Mouse (Mus musculus) cortical plate, adult 2 months (tissue): Measurements from ENCODE around the gene Vrk1. TPM values are rescaled to one million over a fixed set of nuclear protein-coding genes. Genes with fewer than 3 reads are reported as not detected.
A peak's percentile ranks its signal among the peaks of the same experiment; 100 is the strongest.

Experiments
- H3K27ac ChIP-seq: fragments of 200-500 bp; 2 replicates; pipeline ENCODE4 v1.5.1; 2012; ENCODE audit warnings: low read length, control low read depth, inconsistent platforms; ENCODE audit not compliant: insufficient read depth
- H3K4me1 ChIP-seq: fragments of 200-500 bp; 2 replicates; pipeline ENCODE4 v1.6.1; 2011; ENCODE audit warnings: low read length; ENCODE audit not compliant: control insufficient read depth, insufficient read depth
- H3K4me3 ChIP-seq: fragments of 200-500 bp; 2 replicates; pipeline ENCODE4 v1.5.1; 2011; ENCODE audit warnings: mild to moderate bottlenecking, low read length, control low read depth; ENCODE audit not compliant: insufficient read depth
- CTCF ChIP-seq: fragments of 200-500 bp; IDR thresholded peaks from 2 replicates; pipeline ENCODE4 v1.5.1; 2011; ENCODE audit warnings: mild to moderate bottlenecking, control low read depth, low read length; ENCODE audit not compliant: insufficient read depth; ENCODE audit errors: extremely low read depth
- POLR2A ChIP-seq: fragments of 200-500 bp; IDR thresholded peaks from 2 replicates; pipeline ENCODE4 v1.6.1; 2011; ENCODE audit warnings: mild to moderate bottlenecking, low read length, control low read depth; ENCODE audit not compliant: insufficient read depth; ENCODE audit errors: extremely low read depth
- polyA plus RNA-seq: library from polyadenylated mRNA; depleted of rRNA; stranded (reverse); fragments of >200 nt; gene quantifications from 2 replicates; pipeline ENCODE4 v1.2.3, GENCODE M21; 2012

Gene Vrk1
- polyA plus RNA-seq, 1 experiment: 15.5 TPM

DNA sequence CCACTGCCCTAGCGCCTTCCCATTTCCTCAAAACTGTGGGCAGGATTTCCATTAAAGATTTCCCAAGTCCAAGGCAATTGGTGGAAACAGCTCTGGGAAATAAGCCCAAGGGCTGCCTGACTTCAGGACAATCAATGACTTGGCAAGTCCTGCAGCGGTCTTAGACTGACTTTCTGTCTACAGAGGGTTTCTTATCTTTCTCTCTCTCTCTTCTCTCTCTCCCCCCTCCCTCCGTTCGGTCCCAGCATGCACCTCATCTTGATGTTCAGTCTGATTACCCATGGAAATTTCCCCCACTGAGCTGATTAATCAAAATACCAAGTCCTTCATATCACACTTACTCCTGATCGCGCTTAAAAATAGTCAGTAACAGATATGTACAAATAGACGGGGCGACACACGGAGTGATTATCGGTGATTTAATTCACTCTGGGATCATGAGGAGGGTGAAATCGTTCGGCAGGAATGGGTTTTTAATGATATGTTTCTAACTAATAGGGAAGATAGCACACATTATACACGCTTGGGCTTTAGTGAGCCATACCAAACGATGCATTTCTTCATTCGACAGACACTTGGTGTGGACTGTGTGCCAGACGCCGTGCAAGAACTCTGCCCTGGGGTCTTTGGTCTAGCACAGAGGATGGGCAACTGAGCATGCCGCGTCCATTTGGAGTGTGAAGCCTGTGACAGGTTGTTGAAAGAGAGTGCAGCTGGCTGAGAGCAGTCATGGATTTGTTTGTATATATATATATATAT lies 12.8 kb upstream of the Vrk1 start:
- TF ChIP-seq CTCF (no peak), POLR2A (no peak)

GRCm38 (mm10) chr12:106001775-106002174 lies 8.3 kb upstream of the Vrk1 start:
- Histone ChIP-seq H3K4me3 (no peak overlapping the region), H3K4me1 (no peaks in the 10 kb centered on the region), H3K27ac (no peak overlapping the region)
- no peak for TF ChIP-seq CTCF
- no peak for TF ChIP-seq POLR2A

More for the DNA sequence above, 12.8 kb upstream of the Vrk1 start:
- Histone ChIP-seq H3K27ac (no peak overlapping the region), H3K4me3 (no peak overlapping the region), H3K4me1 (peaks cover 1% of the 10 kb centered on the region; the same call in 1 of the 2 replicates)

DNA sequence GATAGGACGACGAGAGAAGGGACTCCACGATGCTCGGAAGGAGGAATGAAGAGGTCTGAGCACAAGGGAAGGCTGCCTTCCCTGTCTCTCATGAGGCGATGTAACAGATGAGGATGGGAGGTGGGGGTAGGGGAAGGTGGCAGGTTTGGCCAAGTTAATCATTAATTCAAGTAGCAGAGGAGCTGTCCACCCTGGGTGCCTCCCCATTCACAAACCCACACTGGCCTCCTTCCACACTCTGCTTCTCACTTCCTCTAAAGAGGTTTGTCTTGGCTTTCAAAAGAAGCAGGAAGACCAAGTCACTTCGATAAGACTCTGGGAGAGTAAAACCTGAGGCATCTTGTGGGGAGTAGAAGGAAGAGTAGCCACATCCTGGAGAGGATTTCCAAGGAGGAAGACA lies 5.3 kb upstream of the Vrk1 start:
- no peaks in the 10 kb centered on the region for H3K4me1 ChIP-seq
- TF ChIP-seq CTCF (no peak), POLR2A (no peak)
- H3K4me3 ChIP-seq: no peak overlapping the region
- no peak overlapping the region for H3K27ac ChIP-seq

DNA sequence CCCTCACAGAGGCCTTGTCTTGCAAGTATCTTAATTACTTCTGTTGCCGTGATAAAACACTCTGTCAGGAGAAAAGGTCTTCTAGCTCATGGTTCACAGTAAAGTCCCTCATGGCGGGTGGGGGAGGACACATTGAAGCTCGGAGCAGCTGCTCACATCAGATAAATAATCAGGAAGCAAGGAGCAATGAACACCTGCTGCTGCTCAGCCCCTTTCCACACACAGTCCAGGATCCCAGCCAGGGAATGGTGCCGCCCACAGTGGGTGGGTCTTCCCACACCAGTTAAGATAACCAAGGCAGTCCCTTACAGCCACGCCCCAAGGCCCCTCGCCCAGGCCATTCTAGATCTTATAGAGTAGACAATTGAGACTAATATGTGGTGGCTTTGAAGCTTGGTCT lies 3.8 kb upstream of the Vrk1 start:
- H3K27ac ChIP-seq: no peak overlapping the region
- no peaks in the 10 kb centered on the region for H3K4me1 ChIP-seq
- no peak for TF ChIP-seq POLR2A
- no peak for TF ChIP-seq CTCF
- H3K4me3 ChIP-seq: no peak overlapping the region

GRCm38 (mm10) chr12:106008348-106009050 lies 1.5 kb upstream of the Vrk1 start:
- TF ChIP-seq POLR2A (no peak), CTCF (no peak)
- H3K27ac ChIP-seq: no peak overlapping the region
- no peaks in the 10 kb centered on the region for H3K4me1 ChIP-seq
- H3K4me3 ChIP-seq: no peak overlapping the region

GRCm38 (mm10) chr12:106009122-106009870 lies 732 bp upstream of the Vrk1 start:
- TF ChIP-seq CTCF (no peak), POLR2A (no peak)
- no peaks in the 10 kb centered on the region for H3K4me1 ChIP-seq
- peak overlapping the region; percentile 54; the same call in 1 of the 2 replicates for H3K4me3 ChIP-seq
- no peak overlapping the region for H3K27ac ChIP-seq

GRCm38 (mm10) chr12:106012161-106012560 lies 2.1 kb downstream of the Vrk1 start:
- Histone ChIP-seq H3K4me1 (no peaks in the 10 kb centered on the region), H3K4me3 (no peak overlapping the region), H3K27ac (no peak overlapping the region)
- TF ChIP-seq CTCF: no peak

GRCm38 (mm10) chr12:106016265-106017012 lies 6.4 kb downstream of the Vrk1 start:
- Histone ChIP-seq H3K4me1 (no peaks in the 10 kb centered on the region), H3K4me3 (no peak overlapping the region), H3K27ac (no peak overlapping the region)
- TF ChIP-seq CTCF: no peak
- TF ChIP-seq POLR2A: no peak

DNA sequence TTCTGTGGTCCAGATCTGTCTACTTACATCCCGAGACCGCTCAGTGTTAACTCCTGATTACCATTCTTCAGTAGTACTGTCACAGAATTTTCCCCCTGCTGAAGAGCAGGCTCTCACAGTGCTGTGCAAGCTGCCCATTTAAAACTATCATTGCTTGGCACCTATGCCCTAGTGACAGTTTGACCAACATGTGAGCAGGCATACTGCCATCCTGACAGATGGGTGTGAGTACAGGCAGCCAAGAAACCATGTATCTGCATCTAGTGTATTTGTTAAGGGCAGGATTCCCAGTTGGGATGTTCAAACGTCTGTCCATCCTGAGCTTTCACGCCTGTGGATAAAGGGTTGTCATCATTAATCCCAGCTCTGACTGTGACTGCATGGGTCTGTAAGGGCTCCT lies 10.0 kb downstream of the Vrk1 start:
- H3K4me3 ChIP-seq: no peak overlapping the region
- H3K27ac ChIP-seq: no peak overlapping the region
- TF ChIP-seq POLR2A: no peak
- TF ChIP-seq CTCF: no peak
- H3K4me1 ChIP-seq: no peaks in the 10 kb centered on the region

DNA sequence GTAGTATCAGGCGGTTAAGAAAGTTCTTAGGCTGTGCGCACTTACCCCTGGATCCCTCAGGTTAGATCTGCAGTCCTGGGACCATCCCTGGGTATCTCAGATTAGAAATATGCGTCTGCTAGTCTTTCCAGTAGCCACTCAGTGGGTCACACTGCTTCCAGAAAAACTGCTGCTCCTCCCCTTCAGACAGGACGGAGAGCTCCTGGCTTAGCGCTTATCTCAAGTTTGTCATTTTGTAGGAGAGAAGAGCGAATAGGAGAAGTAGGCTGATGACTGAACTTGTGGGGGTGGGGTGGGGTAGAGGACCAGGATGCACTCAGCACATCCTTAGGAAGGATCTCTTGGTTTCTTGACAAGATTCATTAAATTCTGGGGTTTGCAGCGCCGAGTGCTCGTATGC lies 13.6 kb downstream of the Vrk1 start:
- no peak overlapping the region for H3K4me3 ChIP-seq
- TF ChIP-seq POLR2A (no peak), CTCF (no peak)
- H3K4me1 ChIP-seq: no peaks in the 10 kb centered on the region
- H3K27ac ChIP-seq: no peak overlapping the region
